27 mouse cellular contexts compared by ENCODE assay signal in genomic region chr11:99026899-99027440, GRCm38 (mm10). TPM values are rescaled to one million over a fixed set of nuclear protein-coding genes. Genes with fewer than 3 reads are reported as not detected.
DNase-seq lines count a peak whose midpoint lies in the region; TF ChIP-seq lines count a peak whose summit lies in the region.
"Had no signal": no experiment of that assay in that cellular context is flagged by ENCODE, and none has a peak within 500 bp of the region (broad histone marks: within the 10 kb centered on the region; RNA-seq: fewer than 3 reads in every experiment).

No protein-coding gene starts in this region.

- DNase-seq in layer of hippocampus, adult 2 months (ENCODE audit: low spot score in 2 of 2): no peak
- DNase-seq in layer of hippocampus, postnatal 14 days (ENCODE audit: low spot score in 2 of 2): no peak
- DNase-seq in thymus, postnatal 25 days: peak; percentile 13
- no peak for DNase-seq in thymus, adult 18-20 months
- no peak for DNase-seq in MEL (ENCODE audit: low read depth, low spot score)
- no peak for DNase-seq in spleen, adult 12 weeks (ENCODE audit: low spot score)
- DNase-seq in ovary, postnatal 36 days (ENCODE audit: low spot score): no peak
- DNase-seq: adrenal gland, adult 8-10 months; cerebellum, adult 11-12 months; cerebellum, postnatal 10 days; gastrocnemius, postnatal 36 days; kidney, adult 8-10 months; kidney, postnatal 25 days; left cerebral cortex, postnatal 4 days; lung, adult 18-20 months; lung, postnatal 14 days; thymus, postnatal 14 days had no signal

- TF ChIP-seq RAD21 in MEL (IDR thresholded peaks at IDR 0.05; ENCODE audit: low read depth, low read length): no peak

- H3K36me3 ChIP-seq in MEL (ENCODE audit: control insufficient read depth in 1 of 2, insufficient read depth in 2 of 2, low read length in 2 of 2): peaks cover 9 to 10% of the 10 kb centered on the region in 2 experiments
- H3K36me3 ChIP-seq: heart, embryonic 15.5 days; hindbrain, embryonic 15.5 days; intestine, embryonic 15.5 days; limb, embryonic 15.5 days; neural tube, embryonic 12.5 days had no signal

- H3K4me1 ChIP-seq in MEL (ENCODE audit: control insufficient read depth in 1 of 2, insufficient read depth in 2 of 2, low read length in 2 of 2): peaks cover 0 to 8% of the 10 kb centered on the region in 2 experiments; a peak in 1 of 4 replicates
- H3K4me1 ChIP-seq: intestine, embryonic 15.5 days had no signal

- TF ChIP-seq EP300 in MEL (IDR thresholded peaks at IDR 0.05; ENCODE audit: low read depth in 1 of 2, low read length in 2 of 2): no peak

- no peak overlapping the region for H3K4me3 ChIP-seq in layer of hippocampus, adult 2 months
- H3K4me3 ChIP-seq in MEL (ENCODE audit: control insufficient read depth in 1 of 2, insufficient read depth in 1 of 2, low read depth in 2 of 2, low read length in 2 of 2): no peak overlapping the region
- H3K4me3 ChIP-seq: embryonic facial prominence, embryonic 10.5 days; heart, embryonic 15.5 days; hindbrain, embryonic 15.5 days; intestine, embryonic 15.5 days; limb, embryonic 15.5 days; midbrain, embryonic 12.5 days; neural tube, embryonic 12.5 days had no signal

- TF ChIP-seq CTCF in layer of hippocampus, adult 2 months (conservative IDR thresholded peaks at IDR 0.05): peak; percentile 43
- peak; percentile 1 to 42 (median 12); a peak in 2 of 6 replicates for TF ChIP-seq CTCF in MEL (IDR thresholded peaks at IDR 0.05 in 2 of 3, conservative IDR thresholded peaks at IDR 0.05 in 1 of 3; ENCODE audit: control insufficient read depth in 1 of 3, insufficient read depth in 1 of 3, low read depth in 2 of 3, low read length in 3 of 3, poor library complexity in 1 of 3, severe bottlenecking in 1 of 3)

- no peak overlapping the region for H3K27ac ChIP-seq in layer of hippocampus, adult 2 months
- no peak overlapping the region for H3K27ac ChIP-seq in MEL (ENCODE audit: control insufficient read depth, low read depth, low read length)
- H3K27ac ChIP-seq: embryonic facial prominence, embryonic 10.5 days; heart, embryonic 15.5 days; hindbrain, embryonic 15.5 days; intestine, embryonic 15.5 days; limb, embryonic 15.5 days; midbrain, embryonic 12.5 days; neural tube, embryonic 12.5 days had no signal

- H3K79me2 ChIP-seq in MEL (ENCODE audit: control insufficient read depth, insufficient read depth, low read length, poor library complexity): peaks cover 18% of the 10 kb centered on the region

- TF ChIP-seq POLR2A in MEL (IDR thresholded peaks at IDR 0.05; ENCODE audit: control insufficient read depth in 1 of 2, insufficient read depth in 1 of 2, low read depth in 1 of 2, low read length in 2 of 2, poor library complexity in 1 of 2): no peak

- no peaks in the 10 kb centered on the region for H3K9me3 ChIP-seq in MEL (replicated peaks; ENCODE audit: insufficient read depth, low read length)
- H3K9me3 ChIP-seq: embryonic facial prominence, embryonic 10.5 days; heart, embryonic 15.5 days; hindbrain, embryonic 15.5 days; intestine, embryonic 15.5 days; limb, embryonic 15.5 days; midbrain, embryonic 12.5 days; neural tube, embryonic 12.5 days had no signal

- no peaks in the 10 kb centered on the region for H3K27me3 ChIP-seq in MEL (ENCODE audit: control insufficient read depth in 1 of 2, insufficient read depth in 2 of 2, low read length in 2 of 2)
- H3K27me3 ChIP-seq: CH12.LX; heart, embryonic 15.5 days; hindbrain, embryonic 15.5 days; intestine, embryonic 15.5 days; limb, embryonic 15.5 days; neural tube, embryonic 12.5 days had no signal

- no peak overlapping the region for H3K9ac ChIP-seq in MEL (ENCODE audit: control insufficient read depth, low read depth, low read length, poor library complexity, severe bottlenecking)
- H3K9ac ChIP-seq: heart, embryonic 15.5 days; hindbrain, embryonic 15.5 days; intestine, embryonic 15.5 days; limb, embryonic 15.5 days; midbrain, embryonic 12.5 days; neural tube, embryonic 12.5 days had no signal

TF ChIP-seq in MEL, 35 proteins besides CTCF, POLR2A, EP300 and RAD21:
- peak; percentile 20; the same call in 1 of the 2 replicates for TF ChIP-seq SMC3 (IDR thresholded peaks at IDR 0.05; ENCODE audit: low read depth, low read length)
- no peak for TF ChIP-seq GABPA (IDR thresholded peaks at IDR 0.05; ENCODE audit: low read depth, low read length)
- TF ChIP-seq MYC (IDR thresholded peaks at IDR 0.05; ENCODE audit: low read depth, low read length): 0 out of 2 replicates have a peak, but pooled peaks have one; percentile 50

RNA-seq across cellular contexts. Expression of gene Top2a, which starts 3.0 kb away (rescaled TPM):
- 1 to 10 TPM; 1.7 to 3.0 TPM for total RNA-seq in layer of hippocampus, adult 2 months (2021)
- 1 to 10 TPM; 8.1 to 9.8 TPM for total RNA-seq in layer of hippocampus, postnatal 14 days (2021)
- total RNA-seq in MEL (2012; rRNA removed): 443 and 477 TPM in 2 replicates
- 100 to 1,000 TPM; 395 to 643 TPM for polyA plus RNA-seq in MEL (2012; ENCODE audit: insufficient read depth in 1 of 2, insufficient read length in 2 of 2, low read depth in 1 of 2, low replicate concordance in 2 of 2, missing spikeins in 1 of 2)

RNA-seq across cellular contexts. Expression of gene Igfbp4, which starts 14.1 kb away (rescaled TPM):
- 10 to 100 TPM; 69.4 to 71.9 TPM for total RNA-seq in layer of hippocampus, adult 2 months (2021)
- 100 to 1,000 TPM in 1 of 2 experiments, 10 to 100 TPM in 1; 93.6 to 121 TPM for total RNA-seq in layer of hippocampus, postnatal 14 days (2021)
- 89.8 and 94.4 TPM in 2 replicates for total RNA-seq in MEL (2012; rRNA removed)
- 100 to 1,000 TPM in 1 of 2 experiments, not detected in 1; 221 TPM for polyA plus RNA-seq in MEL (2012; ENCODE audit: insufficient read depth in 1 of 2, insufficient read length in 2 of 2, low read depth in 1 of 2, low replicate concordance in 2 of 2, missing spikeins in 1 of 2)

RNA-seq across cellular contexts. Expression of gene Gjd3, which starts 44.2 kb away (rescaled TPM):
- total RNA-seq in layer of hippocampus, adult 2 months (2021): 1 to 10 TPM; 1.3 to 2.0 TPM
- 1 to 10 TPM; 2.2 TPM for total RNA-seq in layer of hippocampus, postnatal 14 days (2021)
- not detected in 2 replicates for total RNA-seq in MEL (2012; rRNA removed)
- polyA plus RNA-seq in MEL (2012; ENCODE audit: insufficient read depth in 1 of 2, insufficient read length in 2 of 2, low read depth in 1 of 2, low replicate concordance in 2 of 2, missing spikeins in 1 of 2): not detected
- total RNA-seq: adrenal gland, adult 8-10 months; gastrocnemius, postnatal 36 days; hematopoietic stem cell, adult 5-6 weeks; megakaryocyte, adult 5-6 weeks had no signal
- polyA plus RNA-seq: embryonic facial prominence, embryonic 10.5 days had no signal

Comparison
In these comparisons a context has a peak if more than half of its experiments do, and no peak if none do; other contexts are left out.
1. RNA of gene Top2a, which starts 3.0 kb away (total RNA-seq): 443 to 477 TPM in MEL; 8.1 to 9.8 TPM in layer of hippocampus, postnatal 14 days and 1.7 to 3.0 TPM in layer of hippocampus, adult 2 months; every median in the first group is over 10 times any median in the second.